16 mouse cellular contexts compared by ENCODE assay signal in the genomic region with DNA sequence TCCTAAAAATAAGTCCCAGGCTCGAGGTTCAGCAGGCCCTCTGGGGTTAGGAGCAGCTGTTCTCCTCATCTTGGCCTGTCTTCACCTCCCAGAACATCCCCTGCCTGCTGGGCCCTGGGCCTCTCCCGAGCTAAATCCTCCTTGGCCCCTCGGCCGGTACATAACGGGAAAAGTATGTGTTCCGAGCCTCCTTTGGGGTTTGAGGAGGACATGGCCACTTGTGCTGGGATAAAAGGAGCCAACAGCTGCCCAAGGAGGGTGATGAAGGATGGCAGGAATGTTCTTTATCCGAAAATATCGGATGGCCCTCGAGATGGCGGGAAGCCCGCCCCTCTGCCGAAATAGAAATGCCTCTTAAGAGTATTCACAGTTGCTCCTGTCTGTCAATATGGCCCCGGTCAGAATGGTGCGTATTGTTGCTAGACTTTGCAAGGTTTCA. TPM values are rescaled to one million over a fixed set of nuclear protein-coding genes. Genes with fewer than 3 reads are reported as not detected.
DNase-seq lines count a peak whose midpoint lies in the region; ATAC-seq lines count a peak whose summit lies in the region.
"Had no signal": no experiment of that assay in that cellular context is flagged by ENCODE, and none has a peak within 500 bp of the region (broad histone marks: within the 10 kb centered on the region; RNA-seq: fewer than 3 reads in every experiment).

No protein-coding gene starts in this region.

- 66% methylated on average over 14 of the region's 14 CpGs for WGBS in embryonic facial prominence, embryonic 12.5 days
- WGBS in heart, embryonic 11.5 days (ENCODE audit: insufficient replicate concordance) = 49% methylated on average over 14 of the region's 14 CpGs
- 55% methylated on average over 14 of the region's 14 CpGs for WGBS in limb, embryonic 12.5 days
- 84% methylated on average over 14 of the region's 14 CpGs for WGBS in midbrain, embryonic 16.5 days

- H3K4me3 ChIP-seq in embryonic facial prominence, embryonic 12.5 days = no peak overlapping the region
- H3K4me3 ChIP-seq in heart, embryonic 11.5 days (ENCODE audit: low read depth, low read length) = no peak overlapping the region
- H3K4me3 ChIP-seq in limb, embryonic 12.5 days (replicated peaks) = no peak overlapping the region
- no peak overlapping the region for H3K4me3 ChIP-seq in midbrain, embryonic 16.5 days (ENCODE audit: low read depth, low read length)
- H3K4me3 ChIP-seq: lung, embryonic 15.5 days had no signal

- no peak overlapping the region for H3K4me2 ChIP-seq in embryonic facial prominence, embryonic 12.5 days (replicated peaks)
- no peak overlapping the region for H3K4me2 ChIP-seq in heart, embryonic 11.5 days
- H3K4me2 ChIP-seq in limb, embryonic 12.5 days = no peak overlapping the region
- H3K4me2 ChIP-seq in midbrain, embryonic 16.5 days (ENCODE audit: low read length) = no peak overlapping the region
- H3K4me2 ChIP-seq: lung, embryonic 15.5 days had no signal

- H3K27ac ChIP-seq in embryonic facial prominence, embryonic 12.5 days = peak overlapping the region; percentile 96
- H3K27ac ChIP-seq in heart, embryonic 11.5 days (ENCODE audit: low read depth, low read length) = peak overlapping the region; percentile 24; the same call in 1 of the 2 replicates
- H3K27ac ChIP-seq in limb, embryonic 12.5 days = peak overlapping the region; percentile 99
- H3K27ac ChIP-seq in midbrain, embryonic 16.5 days (ENCODE audit: low read length) = no peak overlapping the region
- H3K27ac ChIP-seq: hindbrain, postnatal 0 days had no signal

- DNase-seq in gastrocnemius, adult 8-10 months (ENCODE audit: low spot score in 2 of 2) = peak; percentile 77 to 85
- DNase-seq in adrenal gland, postnatal 36 days = no peak
- DNase-seq: cerebellum, adult 11-12 months; kidney, adult 2 months; kidney, postnatal 4 days; layer of hippocampus, postnatal 36 days; liver; right cerebral cortex, adult 18-20 months had no signal

- peaks cover 66% of the 10 kb centered on the region for H3K4me1 ChIP-seq in embryonic facial prominence, embryonic 12.5 days
- H3K4me1 ChIP-seq in heart, embryonic 11.5 days (ENCODE audit: control insufficient read depth, insufficient read depth, low read length) = peaks cover 62% of the 10 kb centered on the region
- peaks cover 99% of the 10 kb centered on the region for H3K4me1 ChIP-seq in limb, embryonic 12.5 days (replicated peaks)
- H3K4me1 ChIP-seq in midbrain, embryonic 16.5 days (ENCODE audit: control insufficient read depth, insufficient read depth, low read length) = peaks cover 2% of the 10 kb centered on the region; the same call in 1 of the 2 replicates

- no peaks in the 10 kb centered on the region for H3K27me3 ChIP-seq in embryonic facial prominence, embryonic 12.5 days
- no peaks in the 10 kb centered on the region for H3K27me3 ChIP-seq in heart, embryonic 11.5 days (ENCODE audit: control insufficient read depth, insufficient read depth, low read length)
- no peaks in the 10 kb centered on the region for H3K27me3 ChIP-seq in limb, embryonic 12.5 days
- H3K27me3 ChIP-seq in midbrain, embryonic 16.5 days (ENCODE audit: control insufficient read depth, insufficient read depth, low read depth, low read length) = no peaks in the 10 kb centered on the region
- H3K27me3 ChIP-seq: lung, embryonic 15.5 days had no signal

- H3K9me3 ChIP-seq in embryonic facial prominence, embryonic 12.5 days = no peaks in the 10 kb centered on the region
- no peaks in the 10 kb centered on the region for H3K9me3 ChIP-seq in heart, embryonic 11.5 days (replicated peaks; ENCODE audit: control insufficient read depth, low read length)
- H3K9me3 ChIP-seq in limb, embryonic 12.5 days = no peaks in the 10 kb centered on the region
- no peaks in the 10 kb centered on the region for H3K9me3 ChIP-seq in midbrain, embryonic 16.5 days (replicated peaks; ENCODE audit: control insufficient read depth, low read length, poor library complexity, severe bottlenecking)
- H3K9me3 ChIP-seq: lung, embryonic 15.5 days had no signal

- H3K36me3 ChIP-seq in embryonic facial prominence, embryonic 12.5 days = no peaks in the 10 kb centered on the region
- H3K36me3 ChIP-seq in heart, embryonic 11.5 days (ENCODE audit: control insufficient read depth, insufficient read depth, low read length) = no peaks in the 10 kb centered on the region
- H3K36me3 ChIP-seq in limb, embryonic 12.5 days = no peaks in the 10 kb centered on the region
- no peaks in the 10 kb centered on the region for H3K36me3 ChIP-seq in midbrain, embryonic 16.5 days (ENCODE audit: control insufficient read depth, insufficient read depth, low read length)
- H3K36me3 ChIP-seq: lung, embryonic 15.5 days had no signal

- no peak overlapping the region for H3K9ac ChIP-seq in embryonic facial prominence, embryonic 12.5 days
- no peak overlapping the region for H3K9ac ChIP-seq in heart, embryonic 11.5 days (ENCODE audit: low read depth, low read length)
- H3K9ac ChIP-seq in limb, embryonic 12.5 days (replicated peaks) = no peak overlapping the region
- no peak overlapping the region for H3K9ac ChIP-seq in midbrain, embryonic 16.5 days (ENCODE audit: low read depth, low read length)
- H3K9ac ChIP-seq: lung, embryonic 15.5 days had no signal

- ATAC-seq in embryonic facial prominence, embryonic 12.5 days (ENCODE audit: insufficient number of reproducible peaks, insufficient read depth, low FRiP score, low TSS enrichment) = no peak
- ATAC-seq in heart, embryonic 11.5 days (replicated peaks; ENCODE audit: insufficient number of reproducible peaks, low FRiP score, low TSS enrichment) = no peak
- no peak for ATAC-seq in limb, embryonic 12.5 days (ENCODE audit: insufficient number of reproducible peaks, insufficient read depth, low FRiP score, low TSS enrichment, low read depth)
- ATAC-seq in midbrain, embryonic 16.5 days = no peak
- ATAC-seq in megakaryocyte progenitor cell, adult 5-6 weeks (replicated peaks; ENCODE audit: poor library complexity) = no peak
- ATAC-seq: hindbrain, postnatal 0 days had no signal

RNA-seq across cellular contexts. Expression of gene Mrpl23, which starts 18.5 kb away (rescaled TPM):
- 19.8 and 32.6 TPM in 2 replicates for polyA plus RNA-seq in embryonic facial prominence, embryonic 12.5 days (2016; fragmentation: Nextera tagmentation; extraction: Ambion mirVana)
- total RNA-seq in gastrocnemius, adult 8-10 months (2022) = 1 to 10 TPM; 1.0 to 5.1 (median 3.1) TPM
- 15.4 and 19.3 TPM in 2 replicates for polyA plus RNA-seq in heart, embryonic 11.5 days (2014; fragmentation: Nextera tagmentation; extraction: Ambion mirVana)
- polyA plus RNA-seq in limb, embryonic 12.5 days (2016; fragmentation: Nextera tagmentation; extraction: Ambion mirVana) = 29.4 and 33.3 TPM in 2 replicates
- 1 to 10 TPM; 6.2 to 8.1 TPM for total RNA-seq in adrenal gland, postnatal 36 days (2021)
- 15.6 and 18.6 TPM in 2 replicates for polyA plus RNA-seq in midbrain, embryonic 16.5 days (2015; fragmentation: Nextera tagmentation; extraction: Ambion mirVana)
- total RNA-seq in megakaryocyte progenitor cell, adult 5-6 weeks (2015) = 10.4 and 11.8 TPM in 2 replicates
- total RNA-seq in megakaryocyte progenitor cell, adult 5-6 weeks (2017) = 45.9 and 63.4 TPM in 2 replicates

RNA-seq across cellular contexts. Expression of gene Tnnt3, which starts 52.3 kb away (rescaled TPM):
- polyA plus RNA-seq in embryonic facial prominence, embryonic 12.5 days (2016; fragmentation: Nextera tagmentation; extraction: Ambion mirVana) = 4.6 and 6.9 TPM in 2 replicates
- over 10,000 TPM; 31,851 to 38,724 (median 35,835) TPM for total RNA-seq in gastrocnemius, adult 8-10 months (2022)
- 16.0 and 16.3 TPM in 2 replicates for polyA plus RNA-seq in heart, embryonic 11.5 days (2014; fragmentation: Nextera tagmentation; extraction: Ambion mirVana)
- polyA plus RNA-seq in limb, embryonic 12.5 days (2016; fragmentation: Nextera tagmentation; extraction: Ambion mirVana) = 14.3 and 17.3 TPM in 2 replicates
- 1 to 10 TPM in 1 of 2 experiments, under 1 TPM in 1; 0.40 to 1.2 TPM for total RNA-seq in adrenal gland, postnatal 36 days (2021)
- 0.91 and 1.6 TPM in 2 replicates for polyA plus RNA-seq in midbrain, embryonic 16.5 days (2015; fragmentation: Nextera tagmentation; extraction: Ambion mirVana)
- 0.20 TPM in 1 of 2 replicates, not detected in the other for total RNA-seq in megakaryocyte progenitor cell, adult 5-6 weeks (2015)
- not detected in 2 replicates for total RNA-seq in megakaryocyte progenitor cell, adult 5-6 weeks (2017)
- total RNA-seq: layer of hippocampus, postnatal 36 days; MEL had no signal

Comparison
In these comparisons a context has a peak if more than half of its experiments do, and no peak if none do; other contexts are left out.
1. DNase-seq: peak in gastrocnemius, adult 8-10 months (2 of 2); none in adrenal gland, postnatal 36 days (0 of 2).